ENCODE assay signal across 12 mouse cellular contexts in genomic region chr2:75988378-75988777, GRCm38 (mm10). TPM values are rescaled to one million over a fixed set of nuclear protein-coding genes. Genes with fewer than 3 reads are reported as not detected.
DNase-seq lines count a peak whose midpoint lies in the region; ATAC-seq lines count a peak whose summit lies in the region.
"Had no signal": no experiment of that assay in that cellular context is flagged by ENCODE, and none has a peak within 500 bp of the region (broad histone marks: within the 10 kb centered on the region; RNA-seq: fewer than 3 reads in every experiment).

No protein-coding gene starts in this region.

- no peaks in the 10 kb centered on the region for H3K9me3 ChIP-seq in midbrain, embryonic 10.5 days (replicated peaks)
- no peaks in the 10 kb centered on the region for H3K9me3 ChIP-seq in midbrain, embryonic 11.5 days (ENCODE audit: control insufficient read depth, low read length)
- no peaks in the 10 kb centered on the region for H3K9me3 ChIP-seq in hindbrain, embryonic 11.5 days (ENCODE audit: control insufficient read depth, low read length)
- H3K9me3 ChIP-seq in midbrain, embryonic 14.5 days (ENCODE audit: control insufficient read depth, low read length), result no peaks in the 10 kb centered on the region
- H3K9me3 ChIP-seq: heart, embryonic 15.5 days had no signal

- H3K9ac ChIP-seq in midbrain, embryonic 11.5 days (ENCODE audit: low read length), result no peak overlapping the region
- 0 out of 2 replicates have a peak overlapping the region, but pooled peaks have one; percentile 42 for H3K9ac ChIP-seq in hindbrain, embryonic 11.5 days (ENCODE audit: low read depth, low read length)
- peak overlapping the region; percentile 41 for H3K9ac ChIP-seq in midbrain, embryonic 14.5 days (replicated peaks; ENCODE audit: low read length)
- H3K9ac ChIP-seq: heart, embryonic 15.5 days had no signal

- no peaks in the 10 kb centered on the region for H3K36me3 ChIP-seq in midbrain, embryonic 10.5 days
- H3K36me3 ChIP-seq in midbrain, embryonic 11.5 days (ENCODE audit: control insufficient read depth, insufficient read depth, low read length), result no peaks in the 10 kb centered on the region
- no peaks in the 10 kb centered on the region for H3K36me3 ChIP-seq in hindbrain, embryonic 11.5 days (ENCODE audit: control insufficient read depth, insufficient read depth, low read length)
- H3K36me3 ChIP-seq in midbrain, embryonic 14.5 days (ENCODE audit: control insufficient read depth, insufficient read depth, low read length), result no peaks in the 10 kb centered on the region
- H3K36me3 ChIP-seq: heart, embryonic 15.5 days had no signal

- H3K27ac ChIP-seq in midbrain, embryonic 10.5 days (replicated peaks), result peak overlapping the region; percentile 69
- no peak overlapping the region; the same call in 1 of the 2 replicates for H3K27ac ChIP-seq in midbrain, embryonic 11.5 days (ENCODE audit: low read depth, low read length)
- H3K27ac ChIP-seq in hindbrain, embryonic 11.5 days (ENCODE audit: low read depth, low read length), result peak overlapping the region; percentile 66
- H3K27ac ChIP-seq in midbrain, embryonic 14.5 days (replicated peaks; ENCODE audit: low read depth, low read length), result peak overlapping the region; percentile 82
- H3K27ac ChIP-seq: gastrocnemius, adult 2 months; heart, embryonic 15.5 days had no signal

- no peak overlapping the region for H3K4me2 ChIP-seq in midbrain, embryonic 11.5 days
- no peak overlapping the region for H3K4me2 ChIP-seq in hindbrain, embryonic 11.5 days (replicated peaks; ENCODE audit: low read depth, low read length)
- H3K4me2 ChIP-seq in midbrain, embryonic 14.5 days (ENCODE audit: low read length), result peak overlapping the region; percentile 35
- H3K4me2 ChIP-seq: heart, embryonic 15.5 days had no signal

- 81% methylated on average over 4 of the region's 4 CpGs for WGBS in midbrain, embryonic 10.5 days
- WGBS in midbrain, embryonic 11.5 days, result 79% methylated on average over 4 of the region's 4 CpGs
- WGBS in hindbrain, embryonic 11.5 days, result 49% methylated on average over 4 of the region's 4 CpGs
- 32% methylated on average over 4 of the region's 4 CpGs for WGBS in midbrain, embryonic 14.5 days

- no peaks in the 10 kb centered on the region for H3K27me3 ChIP-seq in midbrain, embryonic 10.5 days (ENCODE audit: low read depth, poor library complexity, severe bottlenecking)
- no peaks in the 10 kb centered on the region for H3K27me3 ChIP-seq in midbrain, embryonic 11.5 days (ENCODE audit: control insufficient read depth, insufficient read depth, low read length)
- no peaks in the 10 kb centered on the region for H3K27me3 ChIP-seq in hindbrain, embryonic 11.5 days (ENCODE audit: control insufficient read depth, insufficient read depth, low read length)
- no peaks in the 10 kb centered on the region for H3K27me3 ChIP-seq in midbrain, embryonic 14.5 days (ENCODE audit: control insufficient read depth, insufficient read depth, low read length)
- H3K27me3 ChIP-seq: heart, embryonic 15.5 days had no signal

- ATAC-seq in midbrain, embryonic 11.5 days (ENCODE audit: low FRiP score), result no peak
- ATAC-seq in hindbrain, embryonic 11.5 days (ENCODE audit: low FRiP score), result peak; percentile 28
- ATAC-seq in midbrain, embryonic 14.5 days (ENCODE audit: low FRiP score, low TSS enrichment), result peak; percentile 53
- ATAC-seq in monocyte, adult 5-6 weeks (replicated peaks; ENCODE audit: insufficient number of reproducible peaks, low FRiP score, low TSS enrichment, poor library complexity, severe bottlenecking), result no peak

- no peak overlapping the region for H3K4me3 ChIP-seq in midbrain, embryonic 10.5 days
- no peak overlapping the region for H3K4me3 ChIP-seq in midbrain, embryonic 11.5 days (ENCODE audit: low read depth, low read length)
- no peak overlapping the region for H3K4me3 ChIP-seq in hindbrain, embryonic 11.5 days (ENCODE audit: low read depth, low read length)
- no peak overlapping the region for H3K4me3 ChIP-seq in midbrain, embryonic 14.5 days (replicated peaks; ENCODE audit: low read depth, low read length)
- H3K4me3 ChIP-seq: gastrocnemius, adult 2 months; heart, embryonic 15.5 days had no signal

- DNase-seq in midbrain, embryonic 10.5 days (ENCODE audit: low spot score), result no peak
- no peak for DNase-seq in midbrain, embryonic 11.5 days (ENCODE audit: low spot score, missing footprints)
- no peak for DNase-seq in hindbrain, embryonic 11.5 days (ENCODE audit: low spot score)
- DNase-seq in midbrain, embryonic 14.5 days, result peak; percentile 68
- DNase-seq in cerebellum, postnatal 4 days (ENCODE audit: low spot score in 2 of 2), result no peak
- no peak for DNase-seq in urinary bladder, postnatal 10 days (ENCODE audit: low spot score)
- DNase-seq: gastrocnemius, adult 2 months; kidney, adult 11 months; lung, adult 18-20 months; right cerebral cortex, postnatal 4 days had no signal

- H3K4me1 ChIP-seq in midbrain, embryonic 10.5 days, result peaks cover 47% of the 10 kb centered on the region
- H3K4me1 ChIP-seq in midbrain, embryonic 11.5 days (ENCODE audit: control insufficient read depth, insufficient read depth, low read length), result no peaks in the 10 kb centered on the region; the same call in 1 of the 2 replicates
- peaks cover 8% of the 10 kb centered on the region; the same call in 1 of the 2 replicates for H3K4me1 ChIP-seq in hindbrain, embryonic 11.5 days (replicated peaks; ENCODE audit: control insufficient read depth, insufficient read depth, low read length)
- peaks cover 14% of the 10 kb centered on the region for H3K4me1 ChIP-seq in midbrain, embryonic 14.5 days (ENCODE audit: control insufficient read depth, insufficient read depth, low read length)

RNA-seq across cellular contexts. Expression of gene Ttc30a1, which starts 6.6 kb away (rescaled TPM):
- 11.8 and 12.0 TPM in 2 replicates for polyA plus RNA-seq in midbrain, embryonic 10.5 days (2016; fragmentation: Nextera tagmentation; extraction: Ambion mirVana)
- 11.4 and 12.0 TPM in 2 replicates for polyA plus RNA-seq in midbrain, embryonic 11.5 days (2014; fragmentation: Nextera tagmentation; extraction: Ambion mirVana)
- 9.2 and 12.1 TPM in 2 replicates for polyA plus RNA-seq in hindbrain, embryonic 11.5 days (2014; fragmentation: Nextera tagmentation; extraction: Ambion mirVana)
- polyA plus RNA-seq in midbrain, embryonic 14.5 days (2014; fragmentation: Nextera tagmentation; extraction: Ambion mirVana), result 8.6 and 9.7 TPM in 2 replicates
- total RNA-seq in monocyte, adult 5-6 weeks (2017), result 0.19 to 2.2 TPM (median 1.6 TPM) in 3 replicates

RNA-seq across cellular contexts. Expression of gene Ttc30a2, which starts 10.4 kb away (rescaled TPM):
- 0.39 and 0.58 TPM in 2 replicates for polyA plus RNA-seq in midbrain, embryonic 10.5 days (2016; fragmentation: Nextera tagmentation; extraction: Ambion mirVana)
- 0.96 and 0.98 TPM in 2 replicates for polyA plus RNA-seq in midbrain, embryonic 11.5 days (2014; fragmentation: Nextera tagmentation; extraction: Ambion mirVana)
- 0.86 and 1.2 TPM in 2 replicates for polyA plus RNA-seq in hindbrain, embryonic 11.5 days (2014; fragmentation: Nextera tagmentation; extraction: Ambion mirVana)
- polyA plus RNA-seq in midbrain, embryonic 14.5 days (2014; fragmentation: Nextera tagmentation; extraction: Ambion mirVana), result 0.93 and 1.2 TPM in 2 replicates
- total RNA-seq in monocyte, adult 5-6 weeks (2017), result 0.29 to 0.64 TPM in 2 of 3 replicates, not detected in the other

RNA-seq across cellular contexts. Expression of gene Ttc30b, which starts 50.0 kb away (rescaled TPM):
- polyA plus RNA-seq in midbrain, embryonic 10.5 days (2016; fragmentation: Nextera tagmentation; extraction: Ambion mirVana), result 7.2 and 7.9 TPM in 2 replicates
- polyA plus RNA-seq in midbrain, embryonic 11.5 days (2014; fragmentation: Nextera tagmentation; extraction: Ambion mirVana), result 8.6 and 9.0 TPM in 2 replicates
- 10.6 and 13.9 TPM in 2 replicates for polyA plus RNA-seq in hindbrain, embryonic 11.5 days (2014; fragmentation: Nextera tagmentation; extraction: Ambion mirVana)
- polyA plus RNA-seq in midbrain, embryonic 14.5 days (2014; fragmentation: Nextera tagmentation; extraction: Ambion mirVana), result 17.0 and 21.2 TPM in 2 replicates
- 1.3 to 3.2 TPM (median 2.4 TPM) in 3 replicates for total RNA-seq in monocyte, adult 5-6 weeks (2017)

Comparison
In these comparisons a context has a peak if more than half of its experiments do, and no peak if none do; other contexts are left out.
1. ATAC-seq: peak in hindbrain, embryonic 11.5 days (single experiment) and midbrain, embryonic 14.5 days (single experiment); none in midbrain, embryonic 11.5 days (single experiment) and monocyte, adult 5-6 weeks (single experiment).